Mouse (Mus musculus) neural tube, embryonic 15.5 days (tissue): ENCODE results near the gene Zfp239. TPM values are rescaled to one million over a fixed set of nuclear protein-coding genes. Genes with fewer than 3 reads are reported as not detected.

Experiments used
- ATAC-seq: fragments of 200-750 bp; cut with Nextera tagmentation; 2 replicates; pipeline ENCODE4 v1.8.0; 2017; ENCODE audit warnings: mild to moderate bottlenecking, moderate TSS enrichment, moderate library complexity; ENCODE audit not compliant: low FRiP score
- H3K27ac ChIP-seq: fragments of 300-500 bp; sonication (generic); replicated peaks from 2 replicates; pipeline ENCODE4 v1.5.1; 2015; ENCODE audit warnings: mild to moderate bottlenecking, inconsistent platforms
- H3K27me3 ChIP-seq: fragments of 300-500 bp; sonication (generic); replicated peaks from 2 replicates; pipeline ENCODE4 v1.6.1; 2015; ENCODE audit warnings: inconsistent platforms
- H3K36me3 ChIP-seq: fragments of 300-500 bp; sonication (generic); 2 replicates; pipeline ENCODE4 v1.6.1; 2015; ENCODE audit warnings: inconsistent platforms
- H3K4me1 ChIP-seq: fragments of 300-500 bp; sonication (generic); 2 replicates; pipeline ENCODE4 v1.6.1; 2015; ENCODE audit warnings: inconsistent platforms
- H3K4me2 ChIP-seq: fragments of 300-500 bp; sonication (generic); 2 replicates; pipeline ENCODE4 v1.6.1; 2015; ENCODE audit warnings: inconsistent platforms, mild to moderate bottlenecking, moderate library complexity
- H3K4me3 ChIP-seq: fragments of 300-500 bp; sonication (generic); replicated peaks from 2 replicates; pipeline ENCODE4 v1.5.1; 2015; ENCODE audit warnings: mild to moderate bottlenecking, inconsistent platforms
- H3K9ac ChIP-seq: fragments of 300-500 bp; sonication (generic); replicated peaks from 2 replicates; pipeline ENCODE4 v1.6.1; 2015; ENCODE audit warnings: mild to moderate bottlenecking, inconsistent platforms
- H3K9me3 ChIP-seq: fragments of 300-500 bp; sonication (generic); replicated peaks from 2 replicates; pipeline ENCODE4 v1.6.1; 2016; ENCODE audit warnings: inconsistent platforms
- WGBS: fragments of 180-500 bp; shearing (Covaris S2); methylation state at CpG from one replicate; pipeline ENCODE4 v1.1.7; 2015; ENCODE audit warnings: mixed read lengths; 5-methylcytosine and 5-hydroxymethylcytosine counted together
- polyA plus RNA-seq: library from polyadenylated mRNA; unstranded; fragments of >200 nt; fragmentation: Nextera tagmentation; extraction: Ambion mirVana; gene quantifications from 2 replicates; pipeline ENCODE4 v1.2.1, GENCODE M21; 2015

The Zfp239 gene
- polyA plus RNA-seq, 1 experiment from 2014 or later = 15.3 TPM

DNA sequence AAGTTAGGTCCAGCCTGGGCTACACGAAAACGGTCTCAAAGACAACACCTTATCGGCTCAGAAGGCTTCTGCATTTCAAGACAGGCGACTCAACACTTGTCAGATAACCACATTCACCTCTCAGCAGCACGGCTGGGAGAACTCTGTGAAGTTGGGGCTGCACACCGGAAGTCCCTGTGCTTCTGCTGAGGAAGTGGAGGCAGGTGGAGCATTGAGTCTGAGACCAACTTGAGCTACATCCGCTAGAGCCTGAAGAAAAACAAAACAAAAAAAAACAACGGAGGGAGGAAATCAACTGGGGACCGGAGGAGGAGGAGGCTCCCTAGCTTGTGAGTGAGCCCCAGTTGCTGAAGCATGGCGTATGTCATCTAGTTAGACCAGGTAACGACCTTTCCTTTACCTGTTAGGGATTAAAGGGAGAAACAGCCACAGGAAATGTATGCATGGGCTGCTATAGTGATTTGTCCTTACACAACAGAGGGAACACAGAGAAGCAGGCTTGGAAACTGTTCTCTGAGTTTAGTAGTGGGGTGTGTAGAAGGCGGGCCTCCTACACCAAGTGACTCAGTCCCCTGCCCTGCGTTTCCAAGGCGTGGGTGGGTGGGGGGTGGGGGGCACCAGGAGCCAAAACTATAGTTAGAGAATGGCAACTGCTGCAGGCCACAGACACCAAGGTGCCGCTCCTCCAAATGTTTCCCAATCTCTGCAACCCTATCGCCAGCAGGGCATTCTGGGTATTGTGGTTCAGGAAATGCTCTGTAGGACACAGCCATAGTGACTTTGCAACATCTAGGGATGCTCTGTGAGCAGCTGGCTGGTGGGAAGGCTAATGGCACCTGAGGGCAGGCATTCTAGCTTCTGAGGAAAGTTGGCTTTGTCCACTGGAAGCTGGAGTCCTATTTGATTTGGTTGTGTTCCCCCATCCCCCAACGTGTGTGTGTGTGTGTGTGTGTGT, 38.5 kb downstream of the Zfp239 start, which contains the start of gene Hnrnpf:
TSS of gene Hnrnpf (plus strand) at position 199 of the 955 bp plus-strand sequence.
- H3K36me3 ChIP-seq = no peaks in the 10 kb centered on the region
- no peak within 1 kb of the TSS for H3K9ac ChIP-seq
- no peaks in the 10 kb centered on the region for H3K27me3 ChIP-seq
- H3K4me1 ChIP-seq = peaks cover 2% of the 10 kb centered on the region
- 82% methylated on average over 17 of the region's 17 CpGs for WGBS
- H3K4me3 ChIP-seq = no peak within 1 kb of the TSS
- ATAC-seq = no peak
- H3K9me3 ChIP-seq = no peaks in the 10 kb centered on the region
- no peak within 1 kb of the TSS for H3K27ac ChIP-seq
- no peak within 1 kb of the TSS for H3K4me2 ChIP-seq

DNA sequence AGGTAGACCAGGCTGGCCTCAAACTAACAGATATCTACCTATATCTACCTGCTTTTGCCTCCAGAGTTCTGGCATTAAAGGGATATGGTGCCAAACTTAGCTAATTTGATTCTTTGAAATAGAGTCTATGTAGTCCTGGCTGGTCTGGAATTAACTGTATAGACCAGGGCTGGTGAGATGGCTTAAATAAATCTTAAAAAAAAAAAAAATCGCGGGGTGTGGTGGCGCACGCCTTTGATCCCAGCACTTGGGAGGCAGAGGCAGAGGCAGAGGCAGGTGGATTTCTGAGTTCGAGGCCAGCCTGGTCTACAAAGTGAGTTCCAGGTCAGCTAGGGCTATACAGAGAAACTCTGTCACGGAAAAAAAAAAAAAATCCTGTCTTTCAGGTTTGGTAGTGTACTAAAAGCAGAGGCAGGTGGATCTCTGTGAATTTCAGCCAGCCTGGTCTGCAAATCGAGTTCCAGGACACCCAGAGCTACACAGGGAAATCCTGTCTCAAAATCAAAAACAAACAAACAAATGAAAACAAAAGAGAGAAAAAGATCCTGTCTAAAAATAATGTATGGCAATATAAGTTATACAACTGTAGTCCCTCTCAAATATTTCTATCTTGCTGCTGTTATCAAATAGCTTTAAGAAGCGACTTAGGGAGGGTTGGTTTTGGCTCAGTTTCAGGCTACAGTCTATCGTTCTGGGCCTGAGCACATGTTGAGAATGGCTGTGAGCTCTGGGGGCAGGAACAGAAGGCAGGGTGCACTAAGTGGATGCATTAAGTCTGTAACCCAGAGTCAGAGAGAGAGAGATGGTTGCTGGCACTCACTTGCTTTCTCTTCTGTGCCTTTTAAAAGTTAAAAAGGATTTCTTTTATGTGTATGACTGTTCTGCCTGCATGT, 39.9 kb downstream of the Zfp239 start:
- H3K9ac ChIP-seq = no peak overlapping the region
- peaks cover 8% of the 10 kb centered on the region for H3K4me1 ChIP-seq
- no peaks in the 10 kb centered on the region for H3K27me3 ChIP-seq
- no peak overlapping the region for H3K27ac ChIP-seq
- H3K36me3 ChIP-seq = no peaks in the 10 kb centered on the region
- no peak for ATAC-seq
- no peaks in the 10 kb centered on the region for H3K9me3 ChIP-seq
- no peak overlapping the region for H3K4me2 ChIP-seq
- H3K4me3 ChIP-seq = no peak overlapping the region
- WGBS = 76% methylated on average over 9 of the region's 9 CpGs

DNA sequence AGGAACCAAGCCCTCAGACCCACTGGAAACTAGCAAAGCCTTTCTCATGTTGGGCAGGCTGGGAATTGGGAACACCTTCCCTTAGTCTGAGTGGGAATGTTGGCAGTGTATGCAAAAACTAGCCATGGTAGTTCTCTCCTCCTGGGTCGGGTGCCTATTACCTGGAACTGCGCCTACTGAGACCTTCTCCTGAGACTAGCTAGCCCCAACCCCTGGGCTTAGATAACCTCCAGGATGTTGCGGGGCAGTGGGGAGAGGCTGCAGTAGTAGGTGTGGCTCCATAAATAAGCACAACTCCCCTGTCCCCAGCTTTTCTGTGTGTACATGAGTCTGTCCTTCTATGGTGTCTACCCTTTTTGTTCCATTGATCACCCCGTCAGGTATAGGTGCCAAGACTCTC, 40.7 kb downstream of the Zfp239 start:
- no peaks in the 10 kb centered on the region for H3K36me3 ChIP-seq
- H3K27ac ChIP-seq = no peak overlapping the region
- H3K27me3 ChIP-seq = no peaks in the 10 kb centered on the region
- no peaks in the 10 kb centered on the region for H3K9me3 ChIP-seq
- WGBS = 82% methylated on average over 4 of the region's 4 CpGs
- H3K9ac ChIP-seq = no peak overlapping the region
- ATAC-seq = no peak
- no peak overlapping the region for H3K4me2 ChIP-seq
- no peak overlapping the region for H3K4me3 ChIP-seq
- H3K4me1 ChIP-seq = peaks cover 8% of the 10 kb centered on the region

DNA sequence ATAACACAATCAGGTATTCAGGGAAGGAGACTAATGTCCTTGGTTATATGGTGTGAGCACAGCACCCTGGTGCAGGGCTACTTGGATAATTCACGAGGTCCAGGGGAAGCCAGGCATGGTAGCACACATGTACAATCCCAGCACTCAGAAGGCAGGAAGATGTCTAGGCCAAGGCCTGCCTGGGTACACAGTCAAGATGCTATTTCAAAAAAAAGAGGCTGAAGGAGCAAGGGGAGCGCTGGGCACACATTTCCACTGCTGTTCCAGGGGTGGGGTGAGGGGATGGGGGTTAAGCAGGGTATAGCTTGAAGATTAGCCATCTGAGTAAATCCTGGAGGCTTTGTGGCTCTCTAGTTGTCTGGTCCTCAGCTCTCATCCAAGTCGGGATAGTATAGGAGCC, 41.9 kb downstream of the Zfp239 start:
- Histone ChIP-seq H3K27me3 (no peaks in the 10 kb centered on the region), H3K27ac (no peak overlapping the region), H3K9me3 (no peaks in the 10 kb centered on the region), H3K4me2 (no peak overlapping the region), H3K9ac (no peak overlapping the region), H3K4me1 (peaks cover 21% of the 10 kb centered on the region), H3K4me3 (no peak overlapping the region), H3K36me3 (no peaks in the 10 kb centered on the region)
- no peak for ATAC-seq
- 90% methylated on average over 3 of the region's 3 CpGs for WGBS

DNA sequence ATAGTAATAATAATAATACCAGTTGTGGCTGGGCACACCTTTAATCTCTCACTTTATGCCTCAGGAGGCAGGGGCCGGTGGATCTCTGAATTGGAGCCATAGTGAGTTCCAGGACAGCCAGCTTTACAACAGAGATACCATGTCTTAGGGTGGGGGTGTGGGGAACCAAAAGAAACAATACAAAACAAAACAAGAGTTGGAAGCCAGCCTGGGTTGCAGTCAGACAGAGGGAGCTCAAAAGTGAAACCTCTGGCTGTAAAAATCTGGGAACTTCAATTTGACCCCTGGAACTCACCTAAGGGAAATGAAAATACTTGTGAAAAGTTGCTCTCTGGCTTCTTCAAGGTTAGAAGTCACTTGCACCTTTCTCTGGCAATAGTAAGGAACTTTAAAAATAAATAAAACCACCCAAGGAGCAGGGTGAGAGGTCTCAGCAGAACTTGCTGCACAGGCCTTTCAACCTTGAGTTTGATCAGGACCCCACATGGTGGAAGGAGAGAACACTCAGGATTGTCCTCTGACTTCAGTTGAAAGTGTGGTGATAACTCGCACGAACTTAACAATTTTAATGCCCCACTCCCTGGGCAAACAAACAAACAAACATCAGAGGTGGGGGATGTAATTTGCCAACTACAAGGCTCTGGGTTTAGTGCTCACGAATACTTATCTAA, 43.5 kb downstream of the Zfp239 start:
- peak overlapping the region; percentile 78 for H3K4me3 ChIP-seq
- H3K4me1 ChIP-seq = peaks cover 32% of the 10 kb centered on the region
- no peaks in the 10 kb centered on the region for H3K27me3 ChIP-seq
- H3K9ac ChIP-seq = no peak overlapping the region; the same call in 1 of the 2 replicates
- ATAC-seq = no peak
- H3K4me2 ChIP-seq = peak overlapping the region; percentile 57
- no peaks in the 10 kb centered on the region for H3K36me3 ChIP-seq
- WGBS = 24% methylated on average over 4 of the region's 4 CpGs
- H3K27ac ChIP-seq = peak overlapping the region; percentile 81; the same call in 1 of the 2 replicates
- H3K9me3 ChIP-seq = no peaks in the 10 kb centered on the region

DNA sequence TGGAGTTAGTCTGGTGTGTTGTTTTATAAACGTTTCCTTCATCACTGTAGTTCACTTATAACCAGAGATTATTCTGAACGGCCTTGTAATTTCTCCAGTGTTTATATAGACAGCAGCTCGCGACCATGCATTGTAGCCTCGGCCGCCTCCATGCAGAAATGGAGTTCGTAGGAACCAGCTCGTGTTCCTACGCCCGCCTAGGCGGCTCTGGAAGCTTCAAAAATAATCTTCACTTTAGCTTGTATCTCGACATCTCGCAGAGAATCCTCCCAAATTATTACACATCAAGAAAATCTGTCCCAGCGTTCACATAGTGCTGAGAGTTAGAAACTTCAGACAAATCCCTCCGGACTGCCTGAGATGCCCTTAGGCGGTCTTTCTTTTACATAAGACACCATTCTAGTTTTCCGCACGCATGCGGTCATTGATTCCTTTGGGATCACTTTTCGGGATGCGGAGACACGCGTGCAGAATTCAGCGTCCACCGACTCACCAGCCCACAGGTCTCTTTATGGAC, 44.2 kb downstream of the Zfp239 start:
- Histone ChIP-seq H3K4me3 (peak overlapping the region; percentile 78), H3K36me3 (no peaks in the 10 kb centered on the region), H3K27ac (peak overlapping the region; percentile 81), H3K4me1 (peaks cover 32% of the 10 kb centered on the region), H3K9me3 (no peaks in the 10 kb centered on the region), H3K4me2 (peak overlapping the region; percentile 57), H3K27me3 (no peaks in the 10 kb centered on the region), H3K9ac (peak overlapping the region; percentile 63)
- under 1% methylated on average over 25 of the region's 25 CpGs for WGBS
- peak; percentile 49 for ATAC-seq

DNA sequence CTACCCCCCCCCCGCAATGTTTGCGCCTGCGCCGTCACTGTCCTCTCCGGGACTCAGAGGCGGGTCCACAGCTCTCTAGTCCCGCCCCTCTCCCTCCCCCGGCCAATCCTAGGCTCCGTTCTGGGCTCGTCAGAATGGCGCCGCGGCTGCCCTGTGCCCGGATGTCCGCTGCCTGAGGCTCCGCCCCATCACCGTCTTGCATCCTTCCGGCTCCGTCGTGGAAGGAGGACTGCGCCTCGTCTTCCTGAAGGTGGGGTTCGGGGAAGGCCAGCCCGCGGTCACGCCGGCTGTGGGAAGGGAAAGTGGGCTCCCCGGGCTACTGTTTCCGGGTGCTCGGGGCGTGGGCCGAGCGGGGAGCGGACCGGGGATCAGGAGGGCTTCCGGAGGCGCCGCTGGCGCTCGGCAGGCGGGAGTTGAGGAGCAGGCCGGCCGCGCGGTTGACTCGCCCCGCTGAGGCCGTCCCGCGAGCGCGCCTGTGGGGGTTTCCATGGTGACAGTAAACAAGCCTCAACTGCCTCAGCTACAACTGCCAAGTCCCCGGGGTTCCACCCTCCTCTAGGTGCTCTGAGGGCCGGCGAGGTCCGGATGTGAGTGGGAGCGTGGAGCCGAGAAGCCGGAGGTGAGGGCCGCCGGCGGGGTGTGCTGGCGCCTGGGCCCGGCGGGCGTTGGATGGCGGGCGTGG, 44.8 kb downstream of the Zfp239 start:
- peak; percentile 99 for ATAC-seq
- no peaks in the 10 kb centered on the region for H3K9me3 ChIP-seq
- H3K4me1 ChIP-seq = peaks cover 32% of the 10 kb centered on the region
- under 1% methylated on average over 59 of the region's 68 CpGs for WGBS
- peak overlapping the region; percentile 78 for H3K4me3 ChIP-seq
- H3K9ac ChIP-seq = peak overlapping the region; percentile 83
- H3K4me2 ChIP-seq = peak overlapping the region; percentile 99
- no peaks in the 10 kb centered on the region for H3K36me3 ChIP-seq
- no peaks in the 10 kb centered on the region for H3K27me3 ChIP-seq
- H3K27ac ChIP-seq = peak overlapping the region; percentile 94

DNA sequence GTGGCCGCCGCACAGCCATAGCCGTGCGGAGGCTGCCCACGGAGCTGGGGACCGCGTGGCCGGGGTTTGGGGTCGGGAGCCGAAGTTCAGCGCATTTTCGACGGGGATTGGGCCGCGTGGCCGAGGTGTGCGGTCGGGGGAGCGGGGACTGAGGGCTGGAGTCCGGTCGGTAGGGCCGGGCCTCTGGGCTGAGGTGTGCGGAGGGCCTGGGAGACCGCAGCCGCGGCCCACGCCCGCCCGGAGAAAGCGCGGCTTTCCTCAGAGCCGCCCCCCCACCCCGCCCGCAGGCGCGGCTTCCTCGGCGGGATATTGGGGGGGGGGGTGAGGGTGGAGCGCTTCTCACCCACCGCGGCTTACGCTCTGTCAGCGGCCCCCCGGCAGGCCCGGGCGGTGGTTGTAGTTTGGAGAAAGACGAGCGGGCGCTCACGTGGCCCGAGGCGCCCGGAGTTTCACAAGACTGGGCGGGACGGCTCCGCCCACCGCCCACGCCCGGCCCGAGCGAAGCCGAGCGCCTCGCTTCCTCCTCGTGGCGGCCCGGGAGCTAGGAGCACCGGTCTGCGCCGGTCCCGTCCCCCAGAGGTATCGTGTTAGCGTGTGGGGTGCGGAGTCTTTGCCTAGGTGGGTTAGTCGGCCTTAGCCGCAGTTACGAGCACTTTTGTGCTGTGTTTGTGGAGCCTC, 45.5 kb downstream of the Zfp239 start:
- H3K27ac ChIP-seq = peak overlapping the region; percentile 94
- peak overlapping the region; percentile 99 for H3K4me2 ChIP-seq
- H3K9ac ChIP-seq = peak overlapping the region; percentile 83
- WGBS = 1% methylated on average over 70 of the region's 77 CpGs
- H3K4me3 ChIP-seq = peak overlapping the region; percentile 78
- no peaks in the 10 kb centered on the region for H3K36me3 ChIP-seq
- peak; percentile 42 for ATAC-seq
- peaks cover 32% of the 10 kb centered on the region for H3K4me1 ChIP-seq
- H3K9me3 ChIP-seq = no peaks in the 10 kb centered on the region
- H3K27me3 ChIP-seq = no peaks in the 10 kb centered on the region

DNA sequence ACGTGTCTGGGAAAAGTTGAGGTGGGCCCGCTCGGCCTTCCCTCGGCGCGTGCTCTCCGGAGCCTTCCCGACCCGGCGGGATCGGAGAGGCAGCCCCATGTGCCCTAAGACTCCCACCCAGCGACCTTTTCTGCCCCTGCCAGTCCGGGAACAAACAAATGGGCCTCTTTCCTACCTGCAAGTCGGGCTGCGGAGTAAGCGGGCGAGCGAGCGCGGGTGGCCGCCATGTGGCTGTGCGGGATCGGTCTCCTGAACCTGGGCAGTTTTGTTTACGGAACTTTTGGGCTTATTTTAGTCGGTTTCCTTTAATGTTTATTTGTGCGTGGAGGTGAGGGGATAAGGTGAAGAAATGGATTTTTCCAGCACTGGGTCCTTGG, 46.1 kb downstream of the Zfp239 start:
- no peaks in the 10 kb centered on the region for H3K9me3 ChIP-seq
- peak overlapping the region; percentile 83 for H3K9ac ChIP-seq
- no peaks in the 10 kb centered on the region for H3K36me3 ChIP-seq
- ATAC-seq = no peak
- under 1% methylated on average over 26 of the region's 26 CpGs for WGBS
- peaks cover 32% of the 10 kb centered on the region for H3K4me1 ChIP-seq
- H3K27me3 ChIP-seq = no peaks in the 10 kb centered on the region
- peak overlapping the region; percentile 78 for H3K4me3 ChIP-seq
- H3K27ac ChIP-seq = peak overlapping the region; percentile 94
- H3K4me2 ChIP-seq = peak overlapping the region; percentile 99

DNA sequence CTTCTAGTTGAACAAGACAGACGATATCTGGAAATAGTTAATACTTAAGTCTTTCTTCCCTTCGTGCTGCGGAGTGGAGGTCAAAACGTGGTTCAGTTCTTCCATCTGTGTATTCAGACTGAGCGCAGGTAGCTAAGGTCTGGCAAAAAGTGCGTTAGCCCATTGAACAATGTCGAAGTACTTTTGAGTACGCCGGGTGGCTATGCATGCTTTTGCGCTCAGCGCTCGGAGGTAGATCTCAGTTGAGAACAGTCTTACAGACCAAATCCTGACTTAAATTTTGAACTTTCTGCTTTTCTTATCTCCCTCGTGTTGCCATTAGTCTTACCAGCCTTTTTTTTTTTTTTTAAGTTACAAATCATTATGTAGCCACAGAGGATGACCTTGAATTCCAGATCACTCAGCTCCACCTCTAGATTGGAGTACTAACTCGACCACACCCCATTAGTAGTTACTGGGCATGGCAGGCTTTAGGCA, 46.6 kb downstream of the Zfp239 start:
- peak overlapping the region; percentile 83 for H3K9ac ChIP-seq
- peaks cover 32% of the 10 kb centered on the region for H3K4me1 ChIP-seq
- peak overlapping the region; percentile 78 for H3K4me3 ChIP-seq
- H3K27ac ChIP-seq = no peak overlapping the region
- no peaks in the 10 kb centered on the region for H3K36me3 ChIP-seq
- no peak for ATAC-seq
- H3K4me2 ChIP-seq = peak overlapping the region; percentile 99
- under 1% methylated on average over 14 of the region's 14 CpGs for WGBS
- H3K9me3 ChIP-seq = no peaks in the 10 kb centered on the region
- H3K27me3 ChIP-seq = no peaks in the 10 kb centered on the region
